Mouse (Mus musculus) Muller cell, postnatal 12 days (primary cell): Measurements from ENCODE around the gene Bhmt.

Source experiments
- DNase-seq: peaks from one replicate; pipeline ENCODE4 v3.0.0-alpha.2; 2015; ENCODE audit errors: inconsistent ontology term

Gene Bhmt

GRCm38 (mm10) chr13:93637282-93638245 lies at the start of gene Bhmt:
TSS of gene Bhmt (minus strand) at chr13:93637961.
- DNase-seq = peak; percentile 29

- no peak for DNase-seq
Measured at GRCm38 (mm10) chr13:93687321-93687720, 49.6 kb upstream of the Bhmt start.

DNA sequence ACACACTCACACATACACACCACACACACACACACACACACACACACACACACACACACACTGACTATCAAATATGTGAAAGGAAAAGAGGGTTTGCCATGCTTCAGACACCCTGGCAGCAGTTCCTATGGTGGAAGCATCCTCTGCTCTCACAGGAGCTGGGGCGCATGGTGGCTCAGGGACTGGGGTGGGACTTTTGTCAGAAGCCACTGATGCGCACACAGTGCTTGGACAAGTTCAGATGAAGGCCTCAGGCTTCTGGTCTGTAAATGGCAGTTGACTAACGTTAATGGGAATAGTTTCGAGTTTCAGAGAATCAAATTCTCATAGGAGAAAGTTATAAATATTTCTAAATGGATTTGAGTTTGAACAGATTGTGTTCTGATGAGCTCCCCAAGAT lies 47.5 kb upstream of the Bhmt start:
- peak; percentile 19 for DNase-seq

GRCm38 (mm10) chr13:93683336-93683735 lies 45.6 kb upstream of the Bhmt start:
- peak; percentile 17 for DNase-seq

GRCm38 (mm10) chr13:93676864-93677263 lies 39.1 kb upstream of the Bhmt start:
- DNase-seq = no peak

DNA sequence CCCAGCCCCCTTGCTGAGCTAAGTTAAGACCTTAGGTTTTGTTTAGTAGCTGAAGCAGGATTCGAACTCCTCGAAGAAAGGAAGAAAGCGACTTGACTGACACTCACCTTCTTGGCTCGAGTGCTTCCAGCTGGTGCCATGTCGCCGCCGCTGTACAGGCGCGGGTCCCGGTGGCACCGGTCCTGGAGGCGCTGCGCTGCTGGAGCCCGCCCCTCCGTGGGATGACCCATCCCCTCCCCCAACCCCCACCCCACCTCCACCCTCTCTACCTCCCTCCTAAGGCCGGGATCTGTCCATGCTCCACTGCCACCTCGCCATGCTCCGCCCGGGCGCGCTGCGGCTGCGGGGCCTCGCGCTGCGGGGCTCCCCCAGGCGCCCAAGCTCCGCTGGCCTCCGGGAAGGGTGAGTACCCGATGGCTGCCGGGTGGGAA lies 36.4 kb upstream of the Bhmt start, which contains the start of the genes Bhmt2 and Dmgdh:
Gene Bhmt2 (minus strand): TSS at position 172 of the 431 bp plus-strand sequence.
Gene Dmgdh (plus strand): TSS at position 303 of the 431 bp plus-strand sequence.
- no peak for DNase-seq

- no peak for DNase-seq
Measured at GRCm38 (mm10) chr13:93673296-93673695, 35.5 kb upstream of the Bhmt start.

GRCm38 (mm10) chr13:93672371-93672770 lies 34.6 kb upstream of the Bhmt start:
- DNase-seq = no peak

DNA sequence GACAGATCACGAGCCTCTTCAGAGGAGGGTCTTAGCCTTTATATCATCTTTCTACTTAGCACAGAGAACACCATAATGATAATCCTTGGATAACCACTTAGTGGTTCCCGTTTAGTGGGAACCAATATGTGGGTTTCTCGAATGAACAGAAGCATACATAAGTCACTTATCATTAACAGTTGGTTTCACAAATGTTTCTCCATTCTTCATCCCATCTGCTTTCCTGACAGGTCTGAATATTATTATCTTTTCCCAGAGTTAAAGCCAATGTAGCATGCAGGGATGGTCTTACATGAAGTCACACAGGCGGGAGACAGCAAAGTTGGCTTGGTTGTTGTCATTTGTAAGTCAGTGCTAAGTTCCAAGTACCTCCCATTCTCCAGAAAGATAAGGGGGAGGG lies 29.8 kb upstream of the Bhmt start:
- no peak for DNase-seq

GRCm38 (mm10) chr13:93657941-93658340 lies 20.2 kb upstream of the Bhmt start:
- DNase-seq = no peak

GRCm38 (mm10) chr13:93653382-93653781 lies 15.6 kb upstream of the Bhmt start:
- DNase-seq = no peak

GRCm38 (mm10) chr13:93648387-93649130 lies 10.8 kb upstream of the Bhmt start:
- no peak for DNase-seq

DNA sequence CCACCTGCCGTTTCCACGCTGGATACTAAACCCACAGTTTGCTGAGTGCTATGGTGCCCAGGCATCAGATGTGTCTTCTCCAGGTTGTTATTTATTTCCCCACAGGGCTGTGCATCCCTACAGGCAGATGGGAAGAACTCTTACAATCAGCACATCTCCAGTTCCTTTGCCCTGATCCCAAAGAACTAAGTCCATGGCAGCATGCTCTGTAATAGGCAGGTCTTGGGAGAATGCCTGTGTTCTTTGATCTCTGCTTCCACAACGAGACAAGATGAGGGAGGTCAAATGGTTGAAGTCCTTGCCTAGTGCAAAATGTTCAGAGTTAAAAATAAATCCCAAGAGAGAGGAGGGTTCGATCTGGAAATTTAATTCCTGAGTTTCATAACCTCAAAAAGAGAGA lies 1.9 kb upstream of the Bhmt start:
- no peak for DNase-seq

DNA sequence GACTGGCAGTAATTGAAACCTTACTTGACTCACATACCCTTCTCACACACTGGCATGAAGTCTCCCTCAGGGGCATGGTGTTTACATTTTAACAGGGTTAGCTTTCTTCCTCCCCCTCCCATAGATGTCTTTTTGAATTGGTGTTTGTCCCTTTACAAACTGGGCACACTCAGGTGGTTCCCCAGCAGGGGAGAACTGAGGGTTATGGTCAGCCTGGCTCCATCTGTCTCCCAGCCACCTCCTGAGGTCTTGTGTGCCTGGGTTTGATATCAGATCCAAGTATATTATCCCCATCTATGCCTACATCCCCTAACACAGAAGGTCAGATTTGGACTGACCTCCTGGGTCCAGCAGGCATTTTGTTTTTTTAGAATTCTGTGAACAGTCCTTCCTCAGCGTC lies 1.2 kb downstream of the Bhmt start:
- DNase-seq = no peak

DNA sequence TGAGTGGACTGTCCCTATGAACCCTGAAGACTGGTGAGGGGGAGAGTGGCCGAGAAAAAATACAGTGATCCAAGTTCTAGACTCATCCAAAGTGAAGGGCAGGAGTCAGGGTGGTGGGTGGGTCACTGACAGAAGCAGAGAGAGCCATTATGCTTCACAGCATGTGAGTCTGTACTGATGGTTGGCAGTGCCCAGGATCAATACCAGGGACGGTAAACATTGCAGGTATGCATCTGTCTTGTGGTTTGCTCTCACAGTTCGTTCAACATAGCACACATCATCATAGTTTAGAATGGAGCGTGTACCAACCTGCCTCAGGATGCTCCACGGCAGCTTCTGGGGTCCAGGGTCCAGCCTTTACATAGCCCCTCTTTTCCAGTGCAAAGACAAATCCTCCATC lies 4.8 kb downstream of the Bhmt start:
- DNase-seq = no peak

DNA sequence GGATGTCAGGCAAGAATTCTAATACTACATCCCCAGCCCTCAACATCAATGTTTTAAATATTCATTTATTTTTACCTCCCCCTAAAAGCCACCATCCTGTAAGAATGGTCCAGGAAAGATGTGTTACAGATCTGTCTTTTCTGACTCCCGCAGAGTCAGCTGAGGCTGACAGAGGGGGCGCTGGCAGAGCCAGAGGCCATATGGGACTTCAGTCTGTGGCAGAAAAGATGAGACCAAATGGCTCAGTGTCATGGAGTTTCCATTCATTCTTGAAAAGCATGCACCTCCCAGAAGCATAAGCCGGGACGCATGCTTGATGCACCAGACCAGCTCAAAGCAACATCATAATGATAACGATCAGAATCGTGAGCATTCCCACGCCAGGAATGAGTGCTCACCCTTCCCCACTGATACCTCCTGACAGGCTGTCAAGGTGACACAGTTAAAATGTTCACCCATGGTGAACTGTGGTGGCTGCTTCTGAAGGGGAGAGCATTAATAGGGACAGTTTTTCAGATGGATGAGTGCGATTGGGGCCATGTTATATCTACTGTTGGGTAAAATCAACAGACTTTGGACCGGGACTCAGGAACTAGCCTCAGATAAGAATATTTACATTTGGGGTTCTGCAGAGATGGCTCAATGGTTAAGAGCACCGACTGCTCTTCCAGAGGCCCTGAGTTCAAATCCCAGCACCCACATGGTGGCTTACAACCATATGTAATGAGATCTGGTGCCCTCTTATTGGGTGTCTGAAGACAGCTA lies 6.6 kb downstream of the Bhmt start:
- no peak for DNase-seq

GRCm38 (mm10) chr13:93628861-93629260 lies 8.9 kb downstream of the Bhmt start:
- no peak for DNase-seq

DNA sequence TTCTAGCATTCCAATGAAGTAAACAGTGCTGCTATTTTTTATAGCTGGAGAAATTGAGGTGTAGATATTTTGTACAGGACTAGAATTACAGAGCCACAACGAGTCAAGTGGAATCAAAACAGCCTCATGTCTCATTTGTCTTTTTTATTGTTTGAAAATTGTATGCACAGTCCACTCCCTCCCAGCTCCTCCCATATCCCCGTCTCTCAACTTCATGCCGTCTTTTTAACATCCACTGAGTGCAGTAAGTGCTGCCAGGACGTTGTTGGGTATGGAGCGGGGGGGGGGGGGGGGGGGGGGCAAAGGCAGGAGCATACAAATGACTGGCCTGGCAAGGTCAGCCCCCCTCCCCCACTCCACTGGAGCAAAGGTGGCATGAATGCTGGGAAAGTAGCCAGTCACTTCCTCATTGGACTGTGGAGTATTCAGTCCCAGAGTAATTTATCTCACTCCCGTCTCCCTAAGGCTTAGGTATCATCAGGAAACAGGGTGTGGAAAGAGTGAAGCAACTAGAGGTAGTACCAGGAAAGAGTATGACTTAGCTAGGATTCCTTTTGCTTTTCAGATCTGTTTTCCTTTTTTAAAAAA lies 23.3 kb downstream of the Bhmt start:
- no peak for DNase-seq

GRCm38 (mm10) chr13:93613771-93614170 lies 24.0 kb downstream of the Bhmt start:
- no peak for DNase-seq

- DNase-seq = peak; percentile 51
Measured at GRCm38 (mm10) chr13:93612660-93613607, 24.8 kb downstream of the Bhmt start.
